Mouse (Mus musculus) embryonic facial prominence, embryonic 12.5 days (tissue): ENCODE measurements around the gene Aldoart2. TPM values are rescaled to one million over a fixed set of nuclear protein-coding genes. Genes with fewer than 3 reads are reported as not detected.

Experiments used
- ATAC-seq: fragments of 200-750 bp; cut with Nextera tagmentation; 2 replicates; pipeline ENCODE4 v1.8.0; 2017; ENCODE audit not compliant: insufficient number of reproducible peaks, insufficient read depth, low FRiP score, low TSS enrichment
- H3K27ac ChIP-seq: fragments of 300-500 bp; sonication (generic); 2 replicates; pipeline ENCODE4 v1.5.1; 2016; ENCODE audit warnings: mild to moderate bottlenecking
- H3K27me3 ChIP-seq: fragments of 300-500 bp; sonication (generic); 2 replicates; pipeline ENCODE4 v1.6.1; 2016; ENCODE audit warnings: mild to moderate bottlenecking, moderate library complexity
- H3K36me3 ChIP-seq: fragments of 300-500 bp; sonication (generic); 2 replicates; pipeline ENCODE4 v1.6.1; 2016; ENCODE audit warnings: mild to moderate bottlenecking
- H3K4me1 ChIP-seq: fragments of 300-500 bp; sonication (generic); 2 replicates; pipeline ENCODE4 v1.6.1; 2016
- H3K4me2 ChIP-seq: fragments of 300-500 bp; sonication (generic); replicated peaks from 2 replicates; pipeline ENCODE4 v1.6.1; 2016; ENCODE audit warnings: mild to moderate bottlenecking, moderate library complexity
- H3K4me3 ChIP-seq: fragments of 300-500 bp; sonication (generic); 2 replicates; pipeline ENCODE4 v1.5.1; 2016; ENCODE audit warnings: mild to moderate bottlenecking
- H3K9ac ChIP-seq: fragments of 300-500 bp; sonication (generic); 2 replicates; pipeline ENCODE4 v1.6.1; 2016; ENCODE audit warnings: mild to moderate bottlenecking, moderate library complexity
- H3K9me3 ChIP-seq: fragments of 300-500 bp; sonication (generic); 2 replicates; pipeline ENCODE4 v1.6.1; 2016; ENCODE audit warnings: mild to moderate bottlenecking, moderate library complexity
- whole genome bisulfite sequencing: fragments of 180-500 bp; shearing (Covaris S2); methylation state at CpG from one replicate; pipeline ENCODE4 v1.1.7; 2016; 5-methylcytosine and 5-hydroxymethylcytosine counted together
- polyA plus RNA-seq: library from polyadenylated mRNA; unstranded; fragments of >200 nt; fragmentation: Nextera tagmentation; extraction: Ambion mirVana; gene quantifications from 2 replicates; pipeline ENCODE4 v1.2.1, GENCODE M21; 2016

Aldoart2 gene
- polyA plus RNA-seq, 1 experiment from 2014 or later: not detected

DNA sequence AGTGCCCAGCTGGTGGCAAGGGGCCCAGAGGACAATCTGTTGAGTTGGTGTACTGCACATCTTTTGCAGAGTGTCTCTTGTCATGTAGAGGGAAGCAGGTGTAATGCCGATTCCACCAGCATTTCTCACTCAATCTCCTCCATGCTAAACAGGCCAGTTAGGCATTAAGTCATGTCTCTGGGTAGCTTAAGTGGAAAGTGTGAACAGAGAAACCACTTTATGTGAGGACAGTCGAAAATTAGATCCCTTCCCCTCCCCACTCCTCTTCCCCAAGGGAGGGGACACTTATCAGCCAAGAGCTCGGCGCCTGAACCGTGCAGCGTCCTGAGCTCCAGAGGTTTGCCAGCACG lies 33.5 kb downstream of the Aldoart2 start:
- 7% methylated on average over 7 of the region's 7 CpGs for WGBS
- peak overlapping the region; percentile 83 for H3K4me2 ChIP-seq
- peaks cover 57% of the 10 kb centered on the region for H3K27me3 ChIP-seq
- H3K27ac ChIP-seq: no peak overlapping the region
- H3K4me3 ChIP-seq: peak overlapping the region; percentile 44
- H3K9me3 ChIP-seq: no peaks in the 10 kb centered on the region
- ATAC-seq: no peak
- no peaks in the 10 kb centered on the region for H3K36me3 ChIP-seq
- H3K9ac ChIP-seq: no peak overlapping the region
- H3K4me1 ChIP-seq: peaks cover 19% of the 10 kb centered on the region

GRCm38 (mm10) chr12:55598887-55599561 lies 34.0 kb downstream of the Aldoart2 start, which contains the start of gene Insm2:
Insm2 (plus strand) TSS chr12:55599427.
- no peak within 1 kb of the TSS for H3K27ac ChIP-seq
- ATAC-seq: peak; percentile 44; the same call in 1 of the 2 replicates
- peaks cover 57% of the 10 kb centered on the region for H3K27me3 ChIP-seq
- no peaks in the 10 kb centered on the region for H3K36me3 ChIP-seq
- H3K9ac ChIP-seq: no peak within 1 kb of the TSS
- peaks cover 19% of the 10 kb centered on the region for H3K4me1 ChIP-seq
- H3K4me2 ChIP-seq: peak within 1 kb of the TSS; percentile 83
- WGBS: under 1% methylated on average over 64 of the region's 77 CpGs
- peak within 1 kb of the TSS; percentile 44 for H3K4me3 ChIP-seq
- H3K9me3 ChIP-seq: no peaks in the 10 kb centered on the region

DNA sequence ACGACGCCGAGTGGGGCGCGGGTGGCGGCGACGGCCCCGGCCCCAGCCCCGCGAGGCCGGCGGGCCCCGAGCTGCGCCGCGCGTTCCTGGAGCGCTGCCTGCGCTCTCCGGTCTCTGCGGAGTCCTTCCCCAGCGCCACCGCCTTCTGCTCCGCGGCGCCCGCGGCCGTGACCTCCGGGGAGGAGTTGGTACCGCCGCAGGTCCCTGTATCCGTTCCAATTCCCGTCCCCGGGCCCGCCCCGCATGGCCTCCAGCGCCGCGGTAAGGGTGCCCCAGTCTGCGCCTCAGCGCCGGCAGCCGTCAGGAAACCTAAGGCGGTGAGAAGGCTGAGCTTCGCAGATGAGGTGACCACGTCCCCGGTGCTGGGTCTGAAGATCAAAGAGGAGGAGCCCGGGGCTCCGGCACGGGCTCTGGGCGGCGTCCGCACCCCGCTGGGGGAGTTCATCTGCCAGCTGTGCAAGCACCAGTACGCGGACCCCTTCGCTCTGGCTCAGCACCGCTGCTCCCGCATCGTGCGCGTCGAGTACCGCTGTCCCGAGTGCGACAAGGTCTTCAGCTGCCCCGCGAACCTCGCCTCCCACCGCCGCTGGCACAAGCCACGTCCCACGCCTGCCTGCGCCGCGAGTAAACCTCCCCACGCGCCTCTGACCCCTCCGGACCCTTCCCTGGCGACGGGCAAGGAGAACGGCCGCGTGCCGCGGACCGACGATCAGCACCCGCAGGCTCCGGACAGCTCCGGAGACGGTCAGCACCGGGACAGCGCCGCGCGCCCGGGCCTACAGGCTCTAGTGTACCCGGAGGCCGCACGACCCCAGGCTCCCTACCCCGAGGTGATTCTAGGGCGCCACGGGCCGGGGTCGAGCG lies 34.8 kb downstream of the Aldoart2 start:
- WGBS: 1% methylated on average over 100 of the region's 109 CpGs
- Histone ChIP-seq H3K4me2 (peak overlapping the region; percentile 83), H3K4me3 (peak overlapping the region; percentile 44), H3K9me3 (no peaks in the 10 kb centered on the region), H3K36me3 (no peaks in the 10 kb centered on the region), H3K27me3 (peaks cover 57% of the 10 kb centered on the region), H3K27ac (no peak overlapping the region), H3K4me1 (peaks cover 19% of the 10 kb centered on the region), H3K9ac (no peak overlapping the region)
- peak; percentile 84 for ATAC-seq

GRCm38 (mm10) chr12:55600503-55600994 lies 35.5 kb downstream of the Aldoart2 start:
- 3% methylated on average over 40 of the region's 42 CpGs for WGBS
- H3K9ac ChIP-seq: no peak overlapping the region
- no peaks in the 10 kb centered on the region for H3K9me3 ChIP-seq
- H3K36me3 ChIP-seq: no peaks in the 10 kb centered on the region
- peak overlapping the region; percentile 44 for H3K4me3 ChIP-seq
- peaks cover 19% of the 10 kb centered on the region for H3K4me1 ChIP-seq
- H3K27ac ChIP-seq: no peak overlapping the region
- H3K4me2 ChIP-seq: peak overlapping the region; percentile 83
- ATAC-seq: no peak
- peaks cover 57% of the 10 kb centered on the region for H3K27me3 ChIP-seq

DNA sequence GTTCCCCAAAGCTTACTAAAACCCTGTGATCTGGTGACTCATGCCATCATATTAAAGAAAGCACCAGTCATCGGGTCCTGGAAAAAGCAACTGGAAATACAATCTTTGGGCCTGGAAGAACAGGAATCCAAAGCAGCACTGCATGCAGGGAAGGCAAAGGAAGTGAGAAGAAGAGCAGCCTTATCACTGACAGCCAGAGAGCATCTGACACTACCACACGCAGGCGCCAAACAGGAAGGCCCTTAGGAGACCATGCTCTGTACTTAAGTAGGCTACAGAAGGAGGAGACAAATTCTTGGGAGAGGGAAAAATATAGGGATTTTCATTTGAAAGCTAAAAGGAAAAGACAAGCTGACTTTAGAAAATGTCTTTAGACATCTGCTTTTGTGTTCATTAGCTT lies 39.4 kb downstream of the Aldoart2 start:
- WGBS: 56% methylated on average over 3 of the region's 3 CpGs
- no peak for ATAC-seq
- no peak overlapping the region for H3K4me3 ChIP-seq
- no peak overlapping the region for H3K27ac ChIP-seq
- H3K27me3 ChIP-seq: peaks cover 26% of the 10 kb centered on the region
- no peaks in the 10 kb centered on the region for H3K36me3 ChIP-seq
- no peaks in the 10 kb centered on the region for H3K9me3 ChIP-seq
- peaks cover 13% of the 10 kb centered on the region; the same call in 1 of the 2 replicates for H3K4me1 ChIP-seq
- no peak overlapping the region for H3K9ac ChIP-seq
- no peak overlapping the region for H3K4me2 ChIP-seq

- no peak for ATAC-seq
- H3K9ac ChIP-seq: no peak overlapping the region
- no peak overlapping the region for H3K27ac ChIP-seq
- H3K36me3 ChIP-seq: no peaks in the 10 kb centered on the region
- H3K4me1 ChIP-seq: 0 out of 2 replicates have a peak, but pooled peaks cover 2% of the 10 kb centered on the region
- no peak overlapping the region for H3K4me2 ChIP-seq
- no peaks in the 10 kb centered on the region for H3K9me3 ChIP-seq
- H3K27me3 ChIP-seq: no peaks in the 10 kb centered on the region
- no peak overlapping the region for H3K4me3 ChIP-seq
- WGBS: 28% methylated on average over 4 of the region's 4 CpGs
These were observed 42.9 kb downstream of the Aldoart2 start for GRCm38 (mm10) chr12:55607902-55608301.

DNA sequence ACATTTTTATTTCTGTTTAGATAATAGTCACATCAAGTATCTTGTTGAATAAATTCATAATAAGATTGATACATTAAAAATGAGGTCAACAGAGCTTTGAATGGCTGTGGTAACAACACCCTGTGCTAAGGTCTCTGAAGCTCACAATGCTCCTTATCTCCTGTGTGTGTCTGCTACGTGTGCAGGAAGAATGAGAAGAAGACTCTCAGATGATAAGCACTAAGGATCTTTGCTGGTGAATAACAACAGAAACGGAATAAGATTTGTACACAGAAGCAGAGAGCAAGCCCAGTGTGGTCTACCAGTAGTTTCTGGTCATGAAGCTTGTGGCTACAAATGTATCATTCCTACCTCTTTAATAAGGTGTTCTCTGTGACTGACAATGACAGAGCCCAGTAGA lies 45.8 kb downstream of the Aldoart2 start:
- no peak for ATAC-seq
- H3K4me1 ChIP-seq: 0 out of 2 replicates have a peak, but pooled peaks cover 2% of the 10 kb centered on the region
- no peaks in the 10 kb centered on the region for H3K36me3 ChIP-seq
- no peaks in the 10 kb centered on the region for H3K27me3 ChIP-seq
- no peaks in the 10 kb centered on the region for H3K9me3 ChIP-seq
- WGBS: 76% methylated on average over 2 of the region's 2 CpGs
- no peak overlapping the region for H3K27ac ChIP-seq
- no peak overlapping the region for H3K4me2 ChIP-seq
- H3K4me3 ChIP-seq: no peak overlapping the region
- no peak overlapping the region for H3K9ac ChIP-seq

Other genes starting within 250 kb of the Aldoart2 start
- 435 and 447 TPM in 2 replicates for gene Psma6, start 181.0 kb upstream of the Aldoart2 start, polyA plus RNA-seq
- 76.8 and 78.3 TPM in 2 replicates for gene Nfkbia, start 72.6 kb upstream of the Aldoart2 start, polyA plus RNA-seq
- gene Insm2, start 34.2 kb downstream of the Aldoart2 start, polyA plus RNA-seq: 0.93 and 1.1 TPM in 2 replicates